Mouse (Mus musculus) cerebellum, postnatal 10 days (tissue): Measurements from ENCODE around the gene Ankrd24.
A peak's percentile ranks its signal among the peaks of the same experiment; 100 is the strongest.
"Not testable (repeated sequence)": the region's sequence is repeated elsewhere in the genome, so short reads cannot be mapped to it uniquely, and the experiment has no call there.

Experiments
- DNase-seq, 2 experiments: peaks; one replicate each; pipeline ENCODE4 v3.0.0; 2021; ENCODE audit warnings: mixed read lengths in 2 of 2

The Ankrd24 gene

DNA sequence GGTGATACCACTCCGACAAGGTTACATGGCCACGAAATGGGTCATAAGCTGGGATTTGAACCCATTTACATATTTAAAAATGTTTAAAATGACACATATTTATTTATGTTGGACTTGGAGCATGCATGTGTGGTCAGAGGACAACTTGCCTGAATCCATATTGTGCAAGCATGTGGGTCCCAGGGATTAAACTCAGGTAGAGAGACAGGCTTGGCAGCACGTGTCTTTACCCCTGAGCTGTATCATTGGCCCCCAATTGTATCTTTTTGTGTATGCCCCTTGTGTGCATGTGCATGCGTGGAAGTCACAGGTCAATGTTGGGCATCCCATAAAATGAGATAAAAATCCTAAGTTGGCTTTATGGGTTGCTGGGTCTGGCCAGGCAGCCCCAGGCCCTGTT, 17.1 kb downstream of the Ankrd24 start:
- DNase-seq, result peak in 1 of 2 experiments; percentile 1

DNA sequence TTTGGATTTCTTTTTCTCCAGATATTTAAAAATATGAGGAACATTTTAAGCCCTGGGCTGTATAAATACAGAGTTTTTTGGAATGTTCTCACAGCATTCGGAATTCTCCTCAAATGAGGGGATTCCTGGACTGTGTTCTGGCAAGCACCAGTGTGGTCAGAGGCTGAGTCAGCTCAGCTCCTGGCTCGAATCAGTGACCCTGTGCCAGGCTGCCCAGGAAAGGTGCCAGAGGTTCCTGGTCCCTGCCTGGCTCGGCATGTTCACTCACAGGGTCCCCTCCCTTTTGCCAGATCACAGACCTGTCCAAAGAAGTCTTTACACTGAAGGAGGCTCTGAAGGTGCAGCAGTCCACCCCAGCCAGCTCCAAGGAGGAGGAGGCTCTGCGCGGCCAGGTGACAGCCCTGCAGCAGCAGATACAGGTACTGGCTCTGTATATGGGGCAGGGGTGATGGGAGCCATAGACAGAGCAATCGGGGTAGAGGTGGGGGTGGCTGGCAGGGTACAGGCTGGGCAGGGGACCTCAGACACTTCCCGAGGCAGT, 17.7 kb downstream of the Ankrd24 start:
- DNase-seq, result peak; percentile 55 to 64

DNA sequence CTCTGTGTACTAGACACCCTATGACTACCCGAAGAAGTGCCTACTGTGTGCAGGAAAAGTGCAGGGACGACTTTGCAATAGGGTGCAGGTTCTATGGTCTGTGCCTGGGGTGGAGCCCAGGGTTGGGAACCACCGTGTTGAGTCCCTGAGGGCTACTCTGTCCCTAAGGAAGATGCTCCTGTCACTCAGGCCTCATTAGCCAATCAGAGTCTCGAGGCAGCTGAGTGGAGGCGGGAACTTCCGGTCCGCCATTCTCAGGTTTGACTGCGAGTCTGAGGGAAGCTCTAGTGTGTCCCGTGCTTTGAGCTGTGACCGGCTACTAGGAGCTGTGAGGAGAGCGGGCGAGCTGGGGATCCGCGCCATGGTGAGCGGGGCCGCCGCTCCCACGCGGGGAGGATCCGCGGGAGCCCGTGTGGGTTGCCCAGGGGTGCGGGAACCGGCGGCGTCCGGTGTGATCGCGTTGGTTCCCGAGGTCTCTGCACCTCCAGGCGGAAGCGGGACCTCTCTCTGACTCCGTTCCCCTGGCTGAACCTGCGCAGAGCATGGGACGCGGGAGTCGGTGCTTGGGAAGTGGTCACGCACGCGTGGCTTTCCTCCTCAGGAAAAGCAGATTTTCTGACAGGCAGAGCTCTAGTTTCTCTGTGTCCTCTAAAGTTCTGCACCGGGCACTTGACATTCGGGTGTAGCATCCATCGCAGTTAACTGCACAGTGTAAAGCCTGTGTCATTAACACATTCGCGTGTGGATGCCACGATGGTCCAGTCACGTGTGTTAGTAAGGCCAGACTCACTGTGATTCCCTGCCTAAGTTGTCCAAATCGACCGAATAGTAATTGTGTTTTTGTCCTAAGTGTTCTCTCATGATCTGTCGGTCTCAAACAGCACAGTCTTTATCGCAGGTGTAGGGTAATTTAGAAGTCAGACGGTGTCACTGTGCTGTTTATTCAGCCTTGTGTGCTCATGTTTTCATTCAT, 20.7 kb downstream of the Ankrd24 start, which contains the start of gene Gm10778:
Gene Gm10778 (plus strand): TSS at position 257 of the 973 bp plus-strand sequence.
- peak; percentile 93 to 94 for DNase-seq

DNA sequence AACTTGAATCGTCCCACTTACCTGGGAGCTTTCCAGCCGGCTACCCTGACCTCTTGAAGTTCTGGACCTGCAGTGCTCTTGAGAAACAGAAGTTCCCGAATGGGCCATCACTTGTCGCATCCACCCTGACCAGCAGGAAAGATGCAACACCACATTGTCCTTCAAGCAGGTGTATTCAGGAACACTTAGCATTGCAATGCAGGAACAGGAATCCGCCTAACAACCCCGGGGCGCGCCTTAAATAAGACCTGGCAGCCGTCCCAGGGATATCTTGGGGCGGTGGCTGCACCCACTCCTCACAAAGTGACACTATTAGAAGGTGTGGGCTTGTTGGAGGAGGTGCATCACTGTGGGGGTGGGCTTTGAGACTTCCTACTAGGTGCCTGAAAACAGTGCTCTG, 26.8 kb downstream of the Ankrd24 start:
- DNase-seq, result peak in 1 of 2 experiments; percentile 6

DNA sequence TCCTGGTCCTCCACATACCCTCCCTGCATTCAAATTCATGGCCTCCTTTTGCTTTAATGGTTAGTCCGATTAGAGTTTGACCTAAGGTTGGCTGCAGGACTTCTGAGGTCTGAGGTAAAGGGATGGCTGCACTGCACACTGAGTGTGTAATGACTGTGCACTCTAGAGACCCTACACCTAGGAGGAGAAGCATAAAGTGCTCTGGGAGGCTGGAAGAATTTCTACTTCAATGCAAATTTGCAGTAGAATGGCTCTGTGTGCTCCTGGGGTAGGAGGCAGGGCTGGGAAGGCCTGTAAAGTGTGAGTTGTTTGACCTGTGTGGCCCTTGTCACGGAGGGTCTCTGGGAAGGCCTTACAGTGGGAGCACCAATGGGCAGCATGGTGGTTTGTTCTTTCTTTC, 27.8 kb downstream of the Ankrd24 start:
- peak in 1 of 2 experiments; percentile 0 for DNase-seq

DNA sequence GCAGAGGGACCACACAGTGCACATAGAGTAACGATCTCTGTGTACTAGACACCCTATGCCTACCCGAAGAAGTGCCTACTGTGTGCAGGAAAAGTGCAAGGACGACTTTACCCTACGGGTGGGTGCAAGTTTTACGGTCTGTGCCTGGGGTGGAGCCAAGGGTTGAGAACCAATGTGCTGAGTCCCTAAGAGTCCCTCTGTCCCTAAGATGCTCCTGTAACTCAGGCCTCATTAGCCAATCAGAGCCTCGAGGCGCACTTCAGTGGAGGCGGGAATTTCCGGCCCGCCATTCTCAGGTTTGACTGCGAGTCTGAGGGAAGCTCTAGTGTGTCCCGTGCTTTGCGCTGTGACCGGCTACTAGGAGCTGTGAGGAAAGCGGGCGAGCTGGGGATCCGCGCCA, 58.8 kb downstream of the Ankrd24 start:
- not testable (repeated sequence) for DNase-seq
